Mouse (Mus musculus) kidney, postnatal 14 days (tissue): Measurements from ENCODE around the gene Trim71.

Experiments used
- DNase-seq: peaks from one replicate; pipeline ENCODE4 v3.0.0; 2022; ENCODE audit warnings: mixed read lengths

Trim71 gene

GRCm38 (mm10) chr9:114563761-114564606 lies at the start of gene Trim71:
TSS of gene Trim71 (minus strand) at chr9:114564369.
- no peak for DNase-seq

- no peak for DNase-seq
These were observed 48.9 kb upstream of the Trim71 start for GRCm38 (mm10) chr9:114613026-114613425.

- DNase-seq, result no peak
These were observed 48.4 kb upstream of the Trim71 start for GRCm38 (mm10) chr9:114612566-114612965.

- DNase-seq, result no peak
These were observed 46.1 kb upstream of the Trim71 start for GRCm38 (mm10) chr9:114610266-114610665.

GRCm38 (mm10) chr9:114603876-114604540 lies 39.8 kb upstream of the Trim71 start:
- no peak for DNase-seq

- DNase-seq, result no peak
These were observed 36.9 kb upstream of the Trim71 start for GRCm38 (mm10) chr9:114601096-114601495.

- DNase-seq, result no peak
These were observed 20.8 kb upstream of the Trim71 start for GRCm38 (mm10) chr9:114585017-114585345.

GRCm38 (mm10) chr9:114584183-114585016 lies 20.2 kb upstream of the Trim71 start:
- DNase-seq, result peak; percentile 16

- peak; percentile 79 for DNase-seq
These were observed 19.6 kb upstream of the Trim71 start for GRCm38 (mm10) chr9:114583812-114584182.

- no peak for DNase-seq
These were observed 14.5 kb upstream of the Trim71 start for GRCm38 (mm10) chr9:114578646-114579045.

- DNase-seq, result no peak
These were observed 11.8 kb upstream of the Trim71 start for GRCm38 (mm10) chr9:114576001-114576400.

- DNase-seq, result no peak
These were observed 9.4 kb upstream of the Trim71 start for GRCm38 (mm10) chr9:114573528-114573927.

GRCm38 (mm10) chr9:114568682-114569474 lies 4.7 kb upstream of the Trim71 start:
- no peak for DNase-seq

GRCm38 (mm10) chr9:114564667-114565066 lies 498 bp upstream of the Trim71 start:
- no peak for DNase-seq

GRCm38 (mm10) chr9:114562919-114563751 lies 1.0 kb downstream of the Trim71 start:
- no peak for DNase-seq

GRCm38 (mm10) chr9:114562031-114562918 lies 1.9 kb downstream of the Trim71 start:
- no peak for DNase-seq

GRCm38 (mm10) chr9:114561671-114561971 lies 2.5 kb downstream of the Trim71 start:
- no peak for DNase-seq

GRCm38 (mm10) chr9:114560771-114561670 lies 3.1 kb downstream of the Trim71 start:
- DNase-seq, result no peak

GRCm38 (mm10) chr9:114560141-114560540 lies 4.0 kb downstream of the Trim71 start:
- DNase-seq, result no peak

GRCm38 (mm10) chr9:114557086-114557485 lies 7.1 kb downstream of the Trim71 start:
- no peak for DNase-seq
